Mouse (Mus musculus) lung, postnatal 0 days (tissue): ENCODE results near the gene Pfdn4. TPM values are rescaled to one million over a fixed set of nuclear protein-coding genes. Genes with fewer than 3 reads are reported as not detected.
A peak's percentile ranks its signal among the peaks of the same experiment; 100 is the strongest.

ENCODE experiments used
- ATAC-seq: fragments of 200-750 bp; cut with Nextera tagmentation; 2 replicates; pipeline ENCODE4 v1.8.0; 2017; ENCODE audit warnings: moderate library complexity
- DNase-seq: peaks from one replicate; pipeline ENCODE4 v3.0.0-alpha.2; 2016; ENCODE audit warnings: low spot score
- H3K27ac ChIP-seq: fragments of 300-500 bp; sonication (generic); 2 replicates; pipeline ENCODE4 v1.5.1; 2014; ENCODE audit warnings: antibody characterized with exemption, mild to moderate bottlenecking, low read length, mixed read lengths
- H3K27me3 ChIP-seq: fragments of 300-500 bp; sonication (generic); replicated peaks from 2 replicates; pipeline ENCODE4 v1.6.1; 2014; ENCODE audit warnings: low read length, mixed read lengths; ENCODE audit not compliant: insufficient read depth
- H3K36me3 ChIP-seq: fragments of 300-500 bp; sonication (generic); 2 replicates; pipeline ENCODE4 v1.6.1; 2014; ENCODE audit warnings: low read length, mixed read lengths; ENCODE audit not compliant: insufficient read depth
- H3K4me1 ChIP-seq: fragments of 300-500 bp; sonication (generic); 2 replicates; pipeline ENCODE4 v1.6.1; 2014; ENCODE audit warnings: antibody characterized with exemption, low read depth, low read length, mixed read lengths; ENCODE audit not compliant: insufficient read depth
- H3K4me2 ChIP-seq: fragments of 300-500 bp; sonication (generic); replicated peaks from 2 replicates; pipeline ENCODE4 v1.6.1; 2014; ENCODE audit warnings: low read depth, mild to moderate bottlenecking, low read length, moderate library complexity, mixed read lengths
- H3K4me3 ChIP-seq: fragments of 300-500 bp; sonication (generic); 2 replicates; pipeline ENCODE4 v1.5.1; 2014; ENCODE audit warnings: low read depth, low read length
- H3K9ac ChIP-seq: fragments of 300-500 bp; sonication (generic); replicated peaks from 2 replicates; pipeline ENCODE4 v1.6.1; 2014; ENCODE audit warnings: low read depth, mild to moderate bottlenecking
- H3K9me3 ChIP-seq: fragments of 300-500 bp; sonication (generic); 2 replicates; pipeline ENCODE4 v1.6.1; 2016; ENCODE audit warnings: low read length, mixed read lengths
- CTCF ChIP-seq: IDR thresholded peaks from 2 replicates; pipeline ENCODE4 v1.5.1; 2016; ENCODE audit warnings: antibody characterized with exemption, mild to moderate bottlenecking
- EP300 ChIP-seq: IDR thresholded peaks from 2 replicates; pipeline ENCODE4 v1.6.1; 2016; ENCODE audit warnings: antibody characterized with exemption, mild to moderate bottlenecking, control low read depth
- WGBS: fragments of 180-500 bp; shearing (Covaris S2); extraction: QIAGEN DNeasy Blood & Tissue Kit; methylation state at CpG from one replicate; pipeline ENCODE4 v1.1.7; 2014; 5-methylcytosine and 5-hydroxymethylcytosine counted together
- polyA plus RNA-seq: library from polyadenylated mRNA; unstranded; fragments of >200 nt; fragmentation: Nextera tagmentation; extraction: Ambion mirVana; gene quantifications from 2 replicates; pipeline ENCODE4 v1.2.1, GENCODE M21; 2015

The Pfdn4 gene
- polyA plus RNA-seq, 1 experiment from 2014 or later, result 50.4 TPM

GRCm38 (mm10) chr2:170507734-170508133 is 11.5 kb downstream of the Pfdn4 start:
- Histone ChIP-seq H3K4me2 (no peak overlapping the region), H3K9ac (no peak overlapping the region), H3K4me3 (no peak overlapping the region), H3K27ac (no peak overlapping the region), H3K36me3 (no peaks in the 10 kb centered on the region), H3K4me1 (peaks cover 3% of the 10 kb centered on the region; the same call in 1 of the 2 replicates), H3K9me3 (no peaks in the 10 kb centered on the region), H3K27me3 (peaks cover 3% of the 10 kb centered on the region; the same call in 1 of the 2 replicates)
- DNase-seq, result peak; percentile 89
- no peak for TF ChIP-seq EP300
- TF ChIP-seq CTCF, result peak; percentile 90
- peak; percentile 43 for ATAC-seq
- 3% methylated on average over 10 of the region's 10 CpGs for WGBS

- DNase-seq (peak; percentile 93), ATAC-seq (peak; percentile 20; the same call in 1 of the 2 replicates)
- TF ChIP-seq CTCF (peak; percentile 88), EP300 (no peak)
- no peaks in the 10 kb centered on the region for H3K36me3 ChIP-seq
- H3K4me1 ChIP-seq, result peaks cover 3% of the 10 kb centered on the region; the same call in 1 of the 2 replicates
- peaks cover 3% of the 10 kb centered on the region; the same call in 1 of the 2 replicates for H3K27me3 ChIP-seq
- no peak overlapping the region for H3K27ac ChIP-seq
- H3K9me3 ChIP-seq, result no peaks in the 10 kb centered on the region
- 1% methylated on average over 12 of the region's 12 CpGs for WGBS
- H3K4me3 ChIP-seq, result peak overlapping the region; percentile 21; the same call in 1 of the 2 replicates
- peak overlapping the region; percentile 48 for H3K4me2 ChIP-seq
- no peak overlapping the region for H3K9ac ChIP-seq
These were observed 12.6 kb downstream of the Pfdn4 start for GRCm38 (mm10) chr2:170508821-170509220.

GRCm38 (mm10) chr2:170511073-170511891 is 15.1 kb downstream of the Pfdn4 start:
- WGBS, result under 1% methylated on average over 45 of the region's 69 CpGs

GRCm38 (mm10) chr2:170513756-170514155 is 17.5 kb downstream of the Pfdn4 start:
- Histone ChIP-seq H3K4me3 (no peak overlapping the region), H3K27me3 (no peaks in the 10 kb centered on the region), H3K4me2 (no peak overlapping the region), H3K9ac (no peak overlapping the region), H3K9me3 (no peaks in the 10 kb centered on the region), H3K4me1 (peaks cover 3% of the 10 kb centered on the region; the same call in 1 of the 2 replicates), H3K36me3 (no peaks in the 10 kb centered on the region), H3K27ac (no peak overlapping the region)
- 90% methylated on average over 12 of the region's 12 CpGs for WGBS
- ATAC-seq (no peak), DNase-seq (no peak)
- TF ChIP-seq CTCF (no peak), EP300 (no peak)

More at GRCm38 (mm10) chr2:170511073-170511891, 15.1 kb downstream of the Pfdn4 start:
- no peaks in the 10 kb centered on the region for H3K27me3 ChIP-seq
- peak overlapping the region; percentile 63 for H3K27ac ChIP-seq
- H3K9ac ChIP-seq, result peak overlapping the region; percentile 79
- H3K9me3 ChIP-seq, result no peaks in the 10 kb centered on the region
- ATAC-seq, result peak; percentile 83
- peak overlapping the region; percentile 93 for H3K4me2 ChIP-seq
- peaks cover 3% of the 10 kb centered on the region; the same call in 1 of the 2 replicates for H3K4me1 ChIP-seq
- H3K36me3 ChIP-seq, result no peaks in the 10 kb centered on the region
- H3K4me3 ChIP-seq, result peak overlapping the region; percentile 98
- DNase-seq, result peak; percentile 91
- peak; percentile 97 for TF ChIP-seq CTCF
- peak; percentile 72 for TF ChIP-seq EP300

GRCm38 (mm10) chr2:170520321-170520971 is 24.2 kb downstream of the Pfdn4 start:
- Histone ChIP-seq H3K27ac (no peak overlapping the region), H3K9me3 (no peaks in the 10 kb centered on the region), H3K4me2 (no peak overlapping the region), H3K4me1 (no peaks in the 10 kb centered on the region), H3K4me3 (no peak overlapping the region), H3K36me3 (0 out of 2 replicates have a peak, but pooled peaks cover 5% of the 10 kb centered on the region), H3K9ac (no peak overlapping the region), H3K27me3 (no peaks in the 10 kb centered on the region)
- peak; percentile 63 for ATAC-seq
- no peak for TF ChIP-seq EP300
- TF ChIP-seq CTCF, result peak; percentile 72
- DNase-seq, result peak; percentile 81
- 7% methylated on average over 7 of the region's 7 CpGs for WGBS

- H3K9ac ChIP-seq, result no peak overlapping the region
- H3K4me2 ChIP-seq, result no peak overlapping the region
- peak; percentile 98 for ATAC-seq
- no peaks in the 10 kb centered on the region for H3K4me1 ChIP-seq
- 52% methylated on average over 8 of the region's 8 CpGs for WGBS
- no peak overlapping the region for H3K4me3 ChIP-seq
- no peak overlapping the region for H3K27ac ChIP-seq
- H3K27me3 ChIP-seq, result no peaks in the 10 kb centered on the region
- no peaks in the 10 kb centered on the region for H3K36me3 ChIP-seq
- no peak for TF ChIP-seq CTCF
- TF ChIP-seq EP300, result peak; percentile 92
- peak; percentile 87 for DNase-seq
- H3K9me3 ChIP-seq, result no peaks in the 10 kb centered on the region
These were observed 30.3 kb downstream of the Pfdn4 start for GRCm38 (mm10) chr2:170526513-170526912.
